Mouse (Mus musculus): ENCODE measurements around the gene Sdk2. TPM values are rescaled to one million over a fixed set of nuclear protein-coding genes. Genes with fewer than 3 reads are reported as not detected.

Gene Sdk2
- total and polyA plus RNA-seq, 3 experiments, result 0.13 TPM; not detected in 2

DNA sequence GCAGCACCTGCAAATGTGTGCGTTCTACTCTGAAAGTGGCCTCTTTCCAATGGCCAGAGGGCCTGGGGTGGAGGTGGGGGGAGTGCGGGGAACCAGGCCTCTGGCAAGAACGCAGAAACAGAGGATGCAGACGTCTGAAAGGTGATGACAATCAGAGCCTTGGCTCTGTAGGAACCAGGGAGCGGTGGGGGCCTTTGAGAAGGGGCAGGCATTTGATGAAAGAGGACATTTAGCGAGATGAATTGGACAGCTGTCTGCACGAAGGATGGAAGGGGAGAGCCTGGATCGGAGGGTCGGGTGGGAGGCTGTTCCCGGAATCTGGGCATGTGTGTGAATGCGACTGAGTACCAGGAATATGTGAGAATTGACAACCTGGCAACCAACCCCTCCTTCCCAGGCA, 47.8 kb downstream of the Sdk2 start:
- Histone ChIP-seq H3K36me3 (ENCODE audit: control insufficient read depth in 1 of 2, insufficient read depth in 2 of 2, low read length in 2 of 2) (no peaks in the 10 kb centered on the region), H3K27ac (ENCODE audit: control insufficient read depth, low read depth, low read length) (no peak overlapping the region), H3K4me1 (ENCODE audit: control insufficient read depth in 1 of 2, insufficient read depth in 2 of 2, low read length in 2 of 2) (no peaks in the 10 kb centered on the region), H3K4me3 (ENCODE audit: control insufficient read depth in 1 of 2, insufficient read depth in 1 of 2, low read depth in 2 of 2, low read length in 2 of 2) (no peak overlapping the region), H3K27me3 (ENCODE audit: control insufficient read depth in 1 of 2, insufficient read depth in 2 of 2, low read length in 2 of 2) (no peaks in the 10 kb centered on the region), H3K79me2 (ENCODE audit: control insufficient read depth, insufficient read depth, low read length, poor library complexity) (no peaks in the 10 kb centered on the region), H3K9ac (ENCODE audit: control insufficient read depth, low read depth, low read length, poor library complexity, severe bottlenecking) (no peak overlapping the region), H3K9me3 (replicated peaks; ENCODE audit: insufficient read depth, low read length) (no peaks in the 10 kb centered on the region)
- DNase-seq (ENCODE audit: low read depth, low spot score), result no peak
- TF ChIP-seq ETS1 (IDR thresholded peaks at IDR 0.05; ENCODE audit: low read depth, low read length) (no peak), MYB (IDR thresholded peaks at IDR 0.05; ENCODE audit: low read depth, low read length) (no peak), BHLHE40 (IDR thresholded peaks at IDR 0.05; ENCODE audit: borderline replicate concordance, low read depth, low read length) (no peak)

- H3K79me2 ChIP-seq (ENCODE audit: control insufficient read depth, insufficient read depth, low read length, poor library complexity), result no peaks in the 10 kb centered on the region
- no peaks in the 10 kb centered on the region for H3K27me3 ChIP-seq (ENCODE audit: control insufficient read depth in 1 of 2, insufficient read depth in 2 of 2, low read length in 2 of 2)
- H3K4me3 ChIP-seq (ENCODE audit: control insufficient read depth in 1 of 2, insufficient read depth in 1 of 2, low read depth in 2 of 2, low read length in 2 of 2), result no peak overlapping the region
- TF ChIP-seq NRF1 (IDR thresholded peaks at IDR 0.05; ENCODE audit: insufficient read depth, low read depth, low read length, poor library complexity, severe bottlenecking) (no peak), SIN3A (IDR thresholded peaks at IDR 0.05; ENCODE audit: low read length) (no peak), KAT2A (conservative IDR thresholded peaks at IDR 0.05; ENCODE audit: low read depth, low read length) (no peak), MYB (IDR thresholded peaks at IDR 0.05; ENCODE audit: low read depth, low read length) (no peak), EP300 (IDR thresholded peaks at IDR 0.05; ENCODE audit: low read depth in 1 of 2, low read length in 2 of 2) (no peak)
- no peak for DNase-seq (ENCODE audit: low read depth, low spot score)
- no peaks in the 10 kb centered on the region for H3K36me3 ChIP-seq (ENCODE audit: control insufficient read depth in 1 of 2, insufficient read depth in 2 of 2, low read length in 2 of 2)
- no peak overlapping the region for H3K27ac ChIP-seq (ENCODE audit: control insufficient read depth, low read depth, low read length)
- H3K9me3 ChIP-seq (replicated peaks; ENCODE audit: insufficient read depth, low read length), result no peaks in the 10 kb centered on the region
- no peaks in the 10 kb centered on the region for H3K4me1 ChIP-seq (ENCODE audit: control insufficient read depth in 1 of 2, insufficient read depth in 2 of 2, low read length in 2 of 2)
- no peak overlapping the region for H3K9ac ChIP-seq (ENCODE audit: control insufficient read depth, low read depth, low read length, poor library complexity, severe bottlenecking)
Measured at GRCm38 (mm10) chr11:114016889-114017392, 49.9 kb downstream of the Sdk2 start.

DNA sequence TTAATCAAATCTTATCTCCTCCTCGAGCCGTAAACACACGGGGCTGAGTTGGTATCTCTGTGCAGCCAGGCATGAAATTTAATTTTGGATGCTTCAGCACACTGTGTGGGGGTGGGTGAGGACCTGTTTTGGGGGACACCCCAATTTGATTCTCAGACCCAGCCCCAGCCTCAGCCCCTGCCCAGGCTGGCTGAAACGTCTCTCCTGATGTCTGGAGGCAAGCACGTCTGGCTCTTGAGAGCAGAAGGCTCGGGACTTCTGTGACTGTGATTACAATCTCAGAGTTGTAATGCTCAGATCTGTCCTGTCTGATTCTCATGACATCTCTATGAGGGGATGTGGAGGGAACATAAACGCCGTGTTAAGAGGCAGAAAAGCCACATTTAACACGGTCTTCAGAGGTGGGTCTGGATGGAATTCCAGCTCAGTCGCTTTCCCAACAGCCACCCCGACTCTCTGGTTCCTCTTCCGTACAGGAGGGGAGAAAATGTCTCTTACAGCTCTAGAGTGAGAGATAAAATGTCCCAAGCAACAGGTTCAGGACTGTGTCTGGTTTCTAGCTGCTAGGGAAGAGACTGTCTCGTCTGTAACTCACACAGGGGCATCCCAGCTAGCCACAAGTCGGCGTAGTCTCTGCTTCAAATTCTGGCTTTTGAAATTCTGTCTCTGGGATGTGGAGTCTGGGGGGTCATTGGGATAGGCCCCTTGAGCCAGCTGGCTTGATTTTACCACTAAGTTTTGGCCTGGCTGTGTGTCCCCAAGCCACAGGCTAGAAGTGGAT, 50.5 kb downstream of the Sdk2 start:
- Histone ChIP-seq H3K4me1 (ENCODE audit: control insufficient read depth in 1 of 2, insufficient read depth in 2 of 2, low read length in 2 of 2) (no peaks in the 10 kb centered on the region), H3K36me3 (ENCODE audit: control insufficient read depth in 1 of 2, insufficient read depth in 2 of 2, low read length in 2 of 2) (no peaks in the 10 kb centered on the region), H3K27me3 (ENCODE audit: control insufficient read depth in 1 of 2, insufficient read depth in 2 of 2, low read length in 2 of 2) (no peaks in the 10 kb centered on the region), H3K27ac (ENCODE audit: control insufficient read depth, low read depth, low read length) (no peak overlapping the region), H3K9me3 (replicated peaks; ENCODE audit: insufficient read depth, low read length) (no peaks in the 10 kb centered on the region), H3K9ac (ENCODE audit: control insufficient read depth, low read depth, low read length, poor library complexity, severe bottlenecking) (no peak overlapping the region), H3K79me2 (ENCODE audit: control insufficient read depth, insufficient read depth, low read length, poor library complexity) (no peaks in the 10 kb centered on the region), H3K4me3 (ENCODE audit: control insufficient read depth in 1 of 2, insufficient read depth in 1 of 2, low read depth in 2 of 2, low read length in 2 of 2) (no peak overlapping the region)
- no peak for DNase-seq (ENCODE audit: low read depth, low spot score)
- TF ChIP-seq TAL1 (IDR thresholded peaks at IDR 0.05; ENCODE audit: low read length) (no peak), POLR2AphosphoS5 (IDR thresholded peaks at IDR 0.05; ENCODE audit: borderline replicate concordance, low read depth, low read length) (no peak), MEF2A (IDR thresholded peaks at IDR 0.05; ENCODE audit: extremely low read depth, insufficient replicate concordance, low read depth, low read length, poor library complexity, severe bottlenecking) (no peak), USF2 (IDR thresholded peaks at IDR 0.05; ENCODE audit: borderline replicate concordance in 1 of 2, insufficient read depth in 1 of 2, low read depth in 1 of 2, low read length in 2 of 2) (no peak), ZKSCAN1 (IDR thresholded peaks at IDR 0.05; ENCODE audit: low read depth, low read length) (no peak), MYB (IDR thresholded peaks at IDR 0.05; ENCODE audit: low read depth, low read length) (no peak), TBP (IDR thresholded peaks at IDR 0.05; ENCODE audit: low read depth, low read length) (no peak), MYC (IDR thresholded peaks at IDR 0.05; ENCODE audit: low read depth, low read length) (no peak), MAX (IDR thresholded peaks at IDR 0.05; ENCODE audit: low read length) (no peak), CHD2 (IDR thresholded peaks at IDR 0.05; ENCODE audit: low read length) (no peak), GABPA (IDR thresholded peaks at IDR 0.05; ENCODE audit: low read depth, low read length) (no peak)
